Mouse (Mus musculus) liver, embryonic 14.5 days (tissue): ENCODE data around the gene Notum.

ENCODE experiments used
- CTCF ChIP-seq: IDR thresholded peaks from 2 replicates; pipeline ENCODE4 v1.5.1; 2016; ENCODE audit warnings: antibody characterized with exemption, low read depth, control low read depth
- EP300 ChIP-seq: IDR thresholded peaks from 2 replicates; pipeline ENCODE4 v1.6.1; 2016; ENCODE audit warnings: antibody characterized with exemption, low read depth

DNA sequence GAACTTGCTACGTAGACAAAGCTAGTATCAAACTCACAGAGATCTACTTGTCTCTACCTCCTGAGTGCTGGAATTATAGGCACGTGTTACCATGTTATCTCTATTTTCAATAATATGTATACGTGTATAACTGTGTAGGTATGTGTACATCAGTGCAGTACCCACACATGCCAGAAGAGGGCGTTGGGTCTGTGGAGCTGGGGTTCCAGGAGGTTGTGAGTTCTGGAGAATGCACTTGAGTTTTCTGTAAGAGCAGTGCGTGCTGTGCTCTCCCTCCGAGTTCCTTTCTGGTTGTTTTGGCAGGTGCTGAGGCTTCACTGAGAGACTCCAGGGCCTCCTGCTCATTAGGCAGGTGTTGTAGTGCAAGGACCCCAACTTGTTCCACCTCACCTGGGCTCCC lies 35.6 kb upstream of the Notum start:
- TF ChIP-seq CTCF (peak; percentile 58), EP300 (no peak)
